In genomic region chr19:56761727-56762126, GRCm38 (mm10) we compare ENCODE assay signal across 13 mouse cellular contexts. TPM values are rescaled to one million over a fixed set of nuclear protein-coding genes. Genes with fewer than 3 reads are reported as not detected.
"Had no signal": no experiment of that assay in that cellular context is flagged by ENCODE, and none has a peak within 500 bp of the region (broad histone marks: within the 10 kb centered on the region; RNA-seq: fewer than 3 reads in every experiment).

No protein-coding gene starts in this region.

- H3K9me3 ChIP-seq: limb, embryonic 15.5 days; liver, embryonic 12.5 days; midbrain, embryonic 12.5 days; neural tube, embryonic 15.5 days had no signal

- H3K36me3 ChIP-seq: limb, embryonic 15.5 days; liver, embryonic 12.5 days; midbrain, embryonic 12.5 days; neural tube, embryonic 15.5 days had no signal

- H3K4me2 ChIP-seq: limb, embryonic 15.5 days; liver, embryonic 12.5 days; lung, embryonic 14.5 days; midbrain, embryonic 12.5 days; neural tube, embryonic 15.5 days had no signal

- ATAC-seq: liver, embryonic 12.5 days; midbrain, embryonic 16.5 days had no signal

- H3K9ac ChIP-seq: limb, embryonic 15.5 days; liver, embryonic 12.5 days; lung, embryonic 14.5 days; midbrain, embryonic 12.5 days; neural tube, embryonic 15.5 days had no signal

- H3K4me1 ChIP-seq: limb, embryonic 15.5 days; liver, embryonic 12.5 days; midbrain, embryonic 12.5 days; neural tube, embryonic 15.5 days had no signal

- DNase-seq: kidney, adult 8-10 months; kidney, postnatal 25 days; lung, embryonic 14.5 days; lung, postnatal 14 days; thymus, adult 18-20 months; thymus, postnatal 36 days had no signal

- H3K27ac ChIP-seq: left cerebral cortex, adult 2 months; limb, embryonic 15.5 days; liver, embryonic 12.5 days; midbrain, embryonic 12.5 days; neural tube, embryonic 15.5 days had no signal

- H3K4me3 ChIP-seq: left cerebral cortex, adult 2 months; limb, embryonic 15.5 days; liver, embryonic 12.5 days; midbrain, embryonic 12.5 days; neural tube, embryonic 15.5 days had no signal

- H3K27me3 ChIP-seq: limb, embryonic 15.5 days; liver, embryonic 12.5 days; neural tube, embryonic 15.5 days had no signal

RNA-seq across cellular contexts. Expression of gene Adrb1, which starts 39.7 kb away (rescaled TPM):
- total RNA-seq: megakaryocyte-erythroid progenitor cell, adult 5-6 weeks had no signal
